Mouse (Mus musculus) E14TG2a.4 (cell line): ENCODE results near the gene Pou2f3.
"Not testable (repeated sequence)": the region's sequence is repeated elsewhere in the genome, so short reads cannot be mapped to it uniquely, and the experiment has no call there.

Experiments used
- H3K27me3 ChIP-seq: 2 replicates; pipeline ENCODE4 v1.6.1; 2014; ENCODE audit warnings: low read length, control low read depth; ENCODE audit not compliant: insufficient read depth
- H3K36me3 ChIP-seq: 2 replicates; pipeline ENCODE4 v1.6.1; 2014; ENCODE audit warnings: low read length, control low read depth; ENCODE audit not compliant: insufficient read depth
- H3K4me1 ChIP-seq: replicated peaks from 2 replicates; pipeline ENCODE4 v1.6.1; 2014; ENCODE audit warnings: low read depth, low read length, control low read depth
- H3K4me3 ChIP-seq: replicated peaks from 2 replicates; pipeline ENCODE4 v1.5.1; 2014; ENCODE audit warnings: mild to moderate bottlenecking, low read length
- H3K9me3 ChIP-seq: 2 replicates; pipeline ENCODE4 v1.6.1; 2014; ENCODE audit warnings: low read length, control low read depth
- CTCF ChIP-seq: conservative IDR thresholded peaks from 2 replicates; pipeline ENCODE4 v1.5.1; 2014; ENCODE audit warnings: low read length
- NANOG ChIP-seq: IDR thresholded peaks from 2 replicates; pipeline ENCODE4 v1.6.1; 2014; ENCODE audit warnings: borderline replicate concordance, low read length, mixed read lengths
- POU5F1 ChIP-seq: IDR thresholded peaks from 2 replicates; pipeline ENCODE4 v1.6.1; 2014; ENCODE audit warnings: low read length, borderline replicate concordance

Gene Pou2f3

DNA sequence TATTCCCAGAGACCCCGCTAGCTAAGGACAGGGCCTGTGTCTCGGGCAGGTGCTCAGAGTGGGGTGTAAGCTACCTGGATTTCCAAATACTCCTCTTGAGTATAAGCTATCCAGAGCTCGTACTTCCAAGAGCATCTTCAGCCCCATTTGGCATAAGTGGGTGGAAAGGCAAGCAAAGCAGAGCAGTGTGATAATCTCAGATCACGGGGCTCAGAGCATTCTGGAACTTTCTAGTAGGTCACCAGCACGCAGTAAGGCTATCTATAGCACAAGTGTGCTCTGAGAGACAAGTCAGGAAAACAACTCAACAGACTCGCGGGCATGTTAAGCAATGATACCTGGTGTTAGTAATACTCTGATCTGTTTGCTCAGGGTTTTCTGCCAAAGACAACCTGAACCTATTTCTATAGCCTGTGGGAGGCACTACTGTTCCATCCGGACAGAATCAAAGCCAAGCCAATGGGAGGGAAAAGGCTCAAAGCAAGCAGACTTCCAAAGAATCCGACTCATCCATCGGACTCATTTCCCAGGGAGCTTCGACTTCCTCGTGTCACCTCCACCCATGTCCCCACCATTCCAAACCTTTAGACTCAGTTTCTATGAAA, 65.9 kb downstream of the Pou2f3 start:
- no peaks in the 10 kb centered on the region for H3K36me3 ChIP-seq
- peaks cover 35% of the 10 kb centered on the region for H3K27me3 ChIP-seq
- no peak for TF ChIP-seq POU5F1
- TF ChIP-seq CTCF = peak; percentile 14; the same call in 1 of the 2 replicates
- H3K4me1 ChIP-seq = peaks cover 10% of the 10 kb centered on the region
- no peaks in the 10 kb centered on the region for H3K9me3 ChIP-seq
- no peak overlapping the region for H3K4me3 ChIP-seq

DNA sequence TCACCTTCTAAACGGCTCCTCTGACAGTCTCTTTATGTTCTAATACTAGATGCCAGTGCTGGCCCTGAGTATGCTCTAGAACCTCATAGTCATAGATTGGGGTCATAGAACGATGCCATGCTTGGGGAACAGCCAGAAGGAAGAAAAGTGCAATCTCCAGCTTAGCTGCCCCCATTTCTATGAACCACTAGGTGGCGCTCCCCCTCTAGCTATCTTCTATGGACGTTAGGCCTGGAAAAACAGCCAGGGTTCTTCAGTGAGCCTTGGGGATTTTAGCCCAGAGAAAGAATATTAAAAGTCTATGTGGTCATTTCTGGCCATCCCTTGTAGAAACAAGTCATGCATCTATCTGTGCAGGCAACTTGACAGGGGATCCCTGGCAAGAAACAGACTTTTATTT, 68.3 kb downstream of the Pou2f3 start:
- H3K27me3 ChIP-seq = peaks cover 38% of the 10 kb centered on the region
- no peaks in the 10 kb centered on the region for H3K36me3 ChIP-seq
- TF ChIP-seq CTCF = peak; percentile 92
- TF ChIP-seq POU5F1 = no peak
- no peak for TF ChIP-seq NANOG
- no peak overlapping the region for H3K4me3 ChIP-seq
- peaks cover 10% of the 10 kb centered on the region for H3K4me1 ChIP-seq
- H3K9me3 ChIP-seq = no peaks in the 10 kb centered on the region

DNA sequence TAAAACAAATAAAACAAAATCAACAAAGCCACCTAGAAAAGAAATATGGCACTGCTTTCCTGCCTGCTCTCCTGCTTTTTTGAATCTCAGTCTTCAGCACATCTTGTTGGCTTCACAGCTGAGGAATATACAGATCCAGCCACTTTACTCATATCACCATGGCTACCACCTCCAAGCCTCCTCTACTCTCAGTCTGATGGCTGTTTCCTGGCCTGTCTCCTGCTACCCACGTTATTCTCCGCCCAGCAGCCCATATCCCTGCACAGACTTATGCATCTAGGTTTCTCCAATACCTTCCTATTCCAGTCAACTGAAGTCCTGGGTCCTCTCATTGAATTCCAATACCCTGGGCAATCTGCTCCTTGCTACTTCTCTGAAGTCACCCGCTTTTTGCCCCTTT, 76.6 kb downstream of the Pou2f3 start:
- no peaks in the 10 kb centered on the region for H3K9me3 ChIP-seq
- no peaks in the 10 kb centered on the region for H3K36me3 ChIP-seq
- peaks cover 34% of the 10 kb centered on the region for H3K4me1 ChIP-seq
- peaks cover 10% of the 10 kb centered on the region; the same call in 1 of the 2 replicates for H3K27me3 ChIP-seq
- H3K4me3 ChIP-seq = no peak overlapping the region
- no peak for TF ChIP-seq POU5F1
- no peak for TF ChIP-seq NANOG
- TF ChIP-seq CTCF = no peak

DNA sequence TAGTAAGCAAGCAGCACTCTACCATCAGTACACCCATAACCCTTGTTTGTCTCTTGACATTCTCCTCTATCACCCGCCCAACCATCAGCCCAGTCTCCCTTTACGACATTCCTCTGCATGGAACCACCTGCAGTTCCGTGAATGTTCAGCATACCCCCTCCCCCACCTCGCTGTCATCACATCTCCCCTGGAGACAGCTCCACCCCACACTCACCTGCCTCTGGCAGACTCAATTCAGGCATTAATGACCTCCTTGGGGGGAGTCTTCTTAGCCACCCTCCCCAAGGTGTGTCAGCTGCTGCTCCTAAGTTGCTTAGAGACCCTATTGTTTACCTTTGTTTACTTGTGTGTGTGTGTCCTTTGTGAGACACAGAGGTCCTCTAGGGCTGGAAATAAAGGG, 77.8 kb downstream of the Pou2f3 start:
- no peaks in the 10 kb centered on the region for H3K36me3 ChIP-seq
- peaks cover 6% of the 10 kb centered on the region; the same call in 1 of the 2 replicates for H3K27me3 ChIP-seq
- no peak; the same call in 1 of the 2 replicates for TF ChIP-seq NANOG
- no peak for TF ChIP-seq POU5F1
- no peak for TF ChIP-seq CTCF
- no peaks in the 10 kb centered on the region for H3K9me3 ChIP-seq
- no peak overlapping the region for H3K4me3 ChIP-seq
- peaks cover 40% of the 10 kb centered on the region for H3K4me1 ChIP-seq

DNA sequence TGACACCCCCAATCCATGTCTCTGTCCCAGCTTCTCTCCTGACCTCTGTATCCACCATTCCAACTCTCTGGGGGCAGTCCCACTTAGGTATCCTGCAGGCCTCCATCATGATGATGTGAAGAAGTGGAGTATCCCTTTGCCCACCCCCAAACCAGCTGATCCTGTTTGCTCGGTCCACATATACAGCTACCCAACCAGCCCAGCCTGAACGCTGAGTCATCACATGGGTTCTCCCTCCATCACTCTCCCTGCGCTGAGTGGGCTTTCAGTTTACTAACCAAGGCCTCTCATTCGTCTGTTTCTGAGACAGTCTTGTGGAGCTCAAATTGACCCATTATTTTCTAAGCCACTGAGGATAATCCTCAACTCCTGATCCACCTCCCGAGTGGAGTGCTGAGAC, 78.2 kb downstream of the Pou2f3 start:
- H3K9me3 ChIP-seq = no peaks in the 10 kb centered on the region
- H3K4me3 ChIP-seq = no peak overlapping the region
- peaks cover 6% of the 10 kb centered on the region; the same call in 1 of the 2 replicates for H3K27me3 ChIP-seq
- H3K36me3 ChIP-seq = no peaks in the 10 kb centered on the region
- TF ChIP-seq CTCF (no peak), NANOG (no peak), POU5F1 (no peak)
- peaks cover 44% of the 10 kb centered on the region for H3K4me1 ChIP-seq

DNA sequence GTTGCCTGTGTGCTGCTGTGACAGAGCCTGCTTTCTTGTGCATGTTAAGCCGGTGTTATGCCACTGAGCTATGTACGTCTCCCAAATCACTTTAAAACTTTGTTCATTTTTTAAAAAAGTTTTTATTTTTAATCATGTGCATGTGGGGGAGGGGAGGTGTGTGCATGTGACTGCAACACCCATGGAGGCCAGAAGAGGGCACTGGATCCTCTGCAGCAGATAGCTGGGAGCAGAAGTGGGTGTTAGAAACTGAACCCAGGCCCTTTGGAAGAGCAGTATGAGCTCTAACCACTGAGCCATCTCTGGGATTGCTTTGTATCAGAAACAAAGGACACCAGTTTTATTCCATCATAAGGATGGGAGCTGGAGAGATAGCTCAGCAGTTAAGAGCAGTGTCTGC, 79.5 kb downstream of the Pou2f3 start:
- H3K36me3 ChIP-seq = no peaks in the 10 kb centered on the region
- H3K4me3 ChIP-seq = no peak overlapping the region
- TF ChIP-seq NANOG (no peak), CTCF (peak; percentile 52)
- H3K27me3 ChIP-seq = peaks cover 6% of the 10 kb centered on the region; the same call in 1 of the 2 replicates
- H3K4me1 ChIP-seq = peaks cover 44% of the 10 kb centered on the region
- H3K9me3 ChIP-seq = no peaks in the 10 kb centered on the region

DNA sequence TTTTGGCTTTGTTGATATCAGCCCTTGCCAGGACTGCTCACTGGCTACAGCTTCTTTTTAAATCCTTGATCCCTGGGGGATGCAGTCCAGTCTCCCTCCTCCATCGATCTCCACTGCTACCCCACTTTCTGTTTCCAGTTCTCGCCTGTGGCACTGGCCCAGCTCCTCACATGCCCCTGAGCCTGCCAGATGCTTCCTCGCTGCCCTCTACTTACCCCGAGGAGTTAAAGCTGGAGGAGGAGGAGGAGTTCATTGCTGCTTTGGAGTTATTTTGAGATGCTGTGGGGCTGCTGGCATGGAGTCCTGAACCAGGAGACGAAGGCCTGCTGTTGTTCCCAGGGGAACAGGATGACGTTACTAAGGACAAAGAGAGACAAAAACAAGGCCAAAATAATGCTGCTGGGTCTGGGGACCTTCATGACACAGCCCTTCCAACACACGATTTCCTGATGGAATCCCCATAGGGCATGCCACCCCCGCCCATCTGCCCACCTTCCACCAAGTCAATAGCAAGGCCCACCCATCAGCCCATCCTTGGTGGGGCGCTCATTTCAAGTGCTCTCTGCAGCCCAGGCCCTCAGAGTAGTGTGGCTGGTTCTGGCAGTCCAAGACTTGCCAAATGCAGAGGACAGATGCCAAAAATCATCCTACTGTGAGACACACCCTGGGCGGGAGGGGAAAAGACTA, 82.9 kb downstream of the Pou2f3 start:
- H3K36me3 ChIP-seq = no peaks in the 10 kb centered on the region
- H3K4me1 ChIP-seq = peaks cover 34% of the 10 kb centered on the region
- TF ChIP-seq NANOG (no peak), CTCF (no peak), POU5F1 (no peak)
- H3K27me3 ChIP-seq = peaks cover 2% of the 10 kb centered on the region; the same call in 1 of the 2 replicates
- no peaks in the 10 kb centered on the region for H3K9me3 ChIP-seq
- no peak overlapping the region for H3K4me3 ChIP-seq

DNA sequence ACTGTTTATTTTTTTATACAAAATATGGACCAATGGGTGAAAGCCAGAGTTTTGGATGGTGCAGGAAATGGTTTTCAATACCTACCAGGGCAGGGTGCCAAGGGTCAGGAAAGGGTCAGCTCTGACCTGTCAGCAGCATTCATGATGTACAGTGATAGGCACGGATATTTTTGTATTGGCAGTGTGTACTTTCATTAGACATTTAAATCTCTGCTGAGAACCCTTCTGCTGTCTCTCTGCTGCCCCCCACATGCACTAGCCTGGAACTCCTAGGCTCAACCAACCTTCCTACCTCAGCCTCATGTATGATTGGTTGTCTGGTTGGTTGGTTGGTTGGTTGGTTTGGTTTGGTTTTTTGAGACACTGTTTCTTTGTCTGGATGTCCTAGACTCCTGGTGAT, 87.8 kb downstream of the Pou2f3 start:
- Histone ChIP-seq H3K36me3 (no peaks in the 10 kb centered on the region), H3K27me3 (peaks cover 5% of the 10 kb centered on the region; the same call in 1 of the 2 replicates), H3K9me3 (no peaks in the 10 kb centered on the region), H3K4me1 (peaks cover 4% of the 10 kb centered on the region), H3K4me3 (no peak overlapping the region)
- no peak for TF ChIP-seq POU5F1

DNA sequence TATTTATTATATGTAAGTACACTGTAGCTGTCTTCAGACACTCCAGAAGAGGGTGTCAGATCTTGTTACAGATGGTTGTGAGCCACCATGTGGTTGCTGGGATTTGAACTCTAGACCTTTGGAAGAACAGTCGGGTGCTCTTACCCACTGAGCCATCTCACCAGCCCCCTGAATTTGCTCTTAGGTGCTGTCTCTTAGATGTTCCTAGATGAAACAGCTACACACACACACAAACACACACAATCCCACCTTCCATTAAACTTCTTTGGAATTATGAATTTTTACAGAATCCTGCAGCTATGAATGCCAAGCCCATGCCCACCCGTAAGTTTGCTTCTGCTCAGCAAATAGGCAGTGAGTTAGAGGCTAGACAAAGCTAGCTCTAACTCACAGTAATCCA, 88.2 kb downstream of the Pou2f3 start:
- not testable (repeated sequence) for H3K4me3 ChIP-seq, H3K27me3 ChIP-seq

More for the DNA sequence above, 88.2 kb downstream of the Pou2f3 start:
- not testable (repeated sequence) for H3K9me3 ChIP-seq, H3K4me1 ChIP-seq, H3K36me3 ChIP-seq
